Mouse (Mus musculus) retina, postnatal 1 day (tissue): ENCODE data around the gene Atf6.

ENCODE experiments used
- DNase-seq: peaks from one replicate; pipeline ENCODE4 v3.0.0-alpha.2; 2012

Atf6 gene

GRCm38 (mm10) chr1:170867691-170868105 lies at the start of gene Atf6:
Gene Atf6 (minus strand): TSS chr1:170867771.
- DNase-seq: peak; percentile 97

GRCm38 (mm10) chr1:170915657-170916056 lies 48.1 kb upstream of the Atf6 start:
- DNase-seq: no peak

- DNase-seq: no peak
Observed at GRCm38 (mm10) chr1:170912891-170913615, 45.5 kb upstream of the Atf6 start, which contains the start of gene Fcrlb. Gene Fcrlb (minus strand): TSS chr1:170912941.

GRCm38 (mm10) chr1:170911907-170912660 lies 44.5 kb upstream of the Atf6 start:
- DNase-seq: no peak

GRCm38 (mm10) chr1:170908341-170908740 lies 40.8 kb upstream of the Atf6 start:
- DNase-seq: peak; percentile 34

- DNase-seq: peak; percentile 59
Observed at GRCm38 (mm10) chr1:170907456-170908191, 40.1 kb upstream of the Atf6 start.

GRCm38 (mm10) chr1:170907111-170907455 lies 39.5 kb upstream of the Atf6 start:
- peak; percentile 41 for DNase-seq

GRCm38 (mm10) chr1:170903485-170903884 lies 35.9 kb upstream of the Atf6 start:
- DNase-seq: no peak

- peak; percentile 88 for DNase-seq
Observed at GRCm38 (mm10) chr1:170901536-170902238, 34.1 kb upstream of the Atf6 start.

- peak; percentile 72 for DNase-seq
Observed at GRCm38 (mm10) chr1:170900799-170901467, 33.4 kb upstream of the Atf6 start.

GRCm38 (mm10) chr1:170898413-170899075 lies 31.0 kb upstream of the Atf6 start:
- DNase-seq: no peak

GRCm38 (mm10) chr1:170896651-170897281 lies 29.2 kb upstream of the Atf6 start:
- DNase-seq: no peak

GRCm38 (mm10) chr1:170894603-170895602 lies 27.3 kb upstream of the Atf6 start:
- DNase-seq: peak; percentile 68

GRCm38 (mm10) chr1:170892279-170892678 lies 24.7 kb upstream of the Atf6 start:
- DNase-seq: no peak

- DNase-seq: no peak
Observed at GRCm38 (mm10) chr1:170891646-170892045, 24.1 kb upstream of the Atf6 start.

GRCm38 (mm10) chr1:170889310-170889709 lies 21.7 kb upstream of the Atf6 start:
- no peak for DNase-seq

GRCm38 (mm10) chr1:170886044-170886458 lies 18.5 kb upstream of the Atf6 start:
- no peak for DNase-seq

GRCm38 (mm10) chr1:170884978-170885561 lies 17.5 kb upstream of the Atf6 start, which contains the start of the genes Gm26620 and Dusp12:
Gene Gm26620 (plus strand): TSS chr1:170885065.
Gene Dusp12 (minus strand): TSS chr1:170885540.
- DNase-seq: peak; percentile 95

GRCm38 (mm10) chr1:170884390-170884789 lies 16.8 kb upstream of the Atf6 start:
- DNase-seq: no peak
